Mouse (Mus musculus) kidney, embryonic 14.5 days (tissue): Measurements from ENCODE around the gene Rab11fip4. TPM values are rescaled to one million over a fixed set of nuclear protein-coding genes. Genes with fewer than 3 reads are reported as not detected.

Experiments
- ATAC-seq: fragments of 200-750 bp; cut with Nextera tagmentation; 2 replicates; pipeline ENCODE4 v1.8.0; 2017; ENCODE audit warnings: moderate number of reproducible peaks, mild to moderate bottlenecking, moderate TSS enrichment, moderate library complexity; ENCODE audit not compliant: low FRiP score, low TSS enrichment
- H3K27ac ChIP-seq: fragments of 300-500 bp; sonication (generic); 2 replicates; pipeline ENCODE4 v1.5.1; 2014; ENCODE audit warnings: low read depth, mild to moderate bottlenecking, low read length, moderate library complexity, mixed read lengths
- H3K27me3 ChIP-seq: fragments of 300-500 bp; sonication (generic); 2 replicates; pipeline ENCODE4 v1.6.1; 2014; ENCODE audit warnings: mild to moderate bottlenecking, low read length; ENCODE audit not compliant: control insufficient read depth, insufficient read depth
- H3K36me3 ChIP-seq: fragments of 300-500 bp; sonication (generic); 2 replicates; pipeline ENCODE4 v1.6.1; 2014; ENCODE audit warnings: low read length, mixed read lengths; ENCODE audit not compliant: control insufficient read depth, insufficient read depth
- H3K4me1 ChIP-seq: fragments of 300-500 bp; sonication (generic); 2 replicates; pipeline ENCODE4 v1.6.1; 2014; ENCODE audit warnings: low read length, mixed read lengths; ENCODE audit not compliant: control insufficient read depth, insufficient read depth
- H3K4me2 ChIP-seq: fragments of 300-500 bp; sonication (generic); replicated peaks from 2 replicates; pipeline ENCODE4 v1.6.1; 2014; ENCODE audit warnings: low read depth, mild to moderate bottlenecking, low read length
- H3K4me3 ChIP-seq: fragments of 300-500 bp; sonication (generic); 2 replicates; pipeline ENCODE4 v1.5.1; 2014; ENCODE audit warnings: mild to moderate bottlenecking, low read length
- H3K9ac ChIP-seq: fragments of 300-500 bp; sonication (generic); 2 replicates; pipeline ENCODE4 v1.6.1; 2014; ENCODE audit warnings: low read depth, mild to moderate bottlenecking, low read length, moderate library complexity
- H3K9me3 ChIP-seq: fragments of 300-500 bp; sonication (generic); 2 replicates; pipeline ENCODE4 v1.6.1; 2016; ENCODE audit warnings: low read length; ENCODE audit not compliant: control insufficient read depth
- WGBS: fragments of 180-500 bp; shearing (Covaris S2); extraction: QIAGEN DNeasy Blood & Tissue Kit; methylation state at CpG from one replicate; pipeline ENCODE4 v1.1.7; 2014; 5-methylcytosine and 5-hydroxymethylcytosine counted together
- polyA plus RNA-seq: library from polyadenylated mRNA; unstranded; fragments of >200 nt; fragmentation: Nextera tagmentation; extraction: Ambion mirVana; gene quantifications from 2 replicates; pipeline ENCODE4 v1.2.1, GENCODE M21; 2014

The Rab11fip4 gene
- polyA plus RNA-seq, 1 experiment from 2014 or later, result 7.1 TPM

DNA sequence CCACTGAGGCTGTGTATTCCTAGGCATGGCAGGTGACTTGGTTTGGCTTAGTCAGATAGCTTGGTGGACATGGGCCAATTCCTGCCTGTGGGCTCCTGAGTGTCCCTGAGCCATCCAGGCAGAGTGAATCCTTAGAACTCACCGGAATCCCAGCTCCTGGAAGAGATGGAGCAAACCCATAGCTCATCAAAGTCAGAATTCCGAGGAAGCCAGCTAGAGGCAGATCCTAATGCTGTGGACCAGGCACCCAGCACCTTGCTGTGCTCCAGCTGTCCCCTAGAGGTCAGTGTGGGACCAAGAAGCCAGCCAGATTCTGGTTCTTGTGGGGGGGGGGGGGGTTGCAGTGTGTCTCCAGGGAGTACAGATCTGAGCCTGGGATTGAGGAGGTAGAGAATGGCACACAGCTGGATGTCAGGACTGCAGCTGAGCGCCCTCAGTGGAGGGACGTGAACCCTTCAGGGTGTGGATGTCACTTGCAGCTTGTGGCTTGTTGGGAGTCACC lies 33.8 kb downstream of the Rab11fip4 start:
- 0 out of 2 replicates have a peak, but pooled peaks cover 5% of the 10 kb centered on the region for H3K4me1 ChIP-seq
- H3K27me3 ChIP-seq, result no peaks in the 10 kb centered on the region
- no peak overlapping the region for H3K4me3 ChIP-seq
- H3K4me2 ChIP-seq, result no peak overlapping the region
- H3K27ac ChIP-seq, result no peak overlapping the region
- H3K9ac ChIP-seq, result no peak overlapping the region
- no peaks in the 10 kb centered on the region for H3K36me3 ChIP-seq
- ATAC-seq, result peak; percentile 56; the same call in 1 of the 2 replicates
- H3K9me3 ChIP-seq, result no peaks in the 10 kb centered on the region
- WGBS, result 18% methylated on average over 4 of the region's 4 CpGs

DNA sequence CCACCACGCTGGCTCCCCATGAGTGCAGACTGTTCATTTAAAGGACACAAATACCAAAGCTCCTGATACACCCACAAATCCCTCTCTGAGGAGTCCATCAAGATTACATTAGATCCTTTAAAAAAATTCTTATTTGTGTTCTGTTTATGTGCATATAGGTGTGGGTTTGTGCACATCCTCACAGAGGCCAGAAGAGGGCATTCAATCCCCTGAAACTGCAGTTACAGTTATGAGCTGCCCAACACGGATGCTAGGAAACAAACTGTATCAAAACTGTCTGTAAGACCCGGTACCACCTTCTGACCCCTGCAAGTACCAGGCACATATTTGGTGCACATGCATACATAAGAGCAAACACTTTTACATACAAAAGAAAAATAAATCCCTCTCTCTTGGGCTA lies 37.7 kb downstream of the Rab11fip4 start:
- H3K9ac ChIP-seq, result no peak overlapping the region
- H3K27me3 ChIP-seq, result no peaks in the 10 kb centered on the region
- no peaks in the 10 kb centered on the region for H3K36me3 ChIP-seq
- no peaks in the 10 kb centered on the region for H3K9me3 ChIP-seq
- WGBS, result 62% methylated on average over 3 of the region's 3 CpGs
- no peak overlapping the region for H3K4me3 ChIP-seq
- ATAC-seq, result no peak
- H3K4me1 ChIP-seq, result 0 out of 2 replicates have a peak, but pooled peaks cover 6% of the 10 kb centered on the region
- H3K27ac ChIP-seq, result no peak overlapping the region
- no peak overlapping the region for H3K4me2 ChIP-seq

DNA sequence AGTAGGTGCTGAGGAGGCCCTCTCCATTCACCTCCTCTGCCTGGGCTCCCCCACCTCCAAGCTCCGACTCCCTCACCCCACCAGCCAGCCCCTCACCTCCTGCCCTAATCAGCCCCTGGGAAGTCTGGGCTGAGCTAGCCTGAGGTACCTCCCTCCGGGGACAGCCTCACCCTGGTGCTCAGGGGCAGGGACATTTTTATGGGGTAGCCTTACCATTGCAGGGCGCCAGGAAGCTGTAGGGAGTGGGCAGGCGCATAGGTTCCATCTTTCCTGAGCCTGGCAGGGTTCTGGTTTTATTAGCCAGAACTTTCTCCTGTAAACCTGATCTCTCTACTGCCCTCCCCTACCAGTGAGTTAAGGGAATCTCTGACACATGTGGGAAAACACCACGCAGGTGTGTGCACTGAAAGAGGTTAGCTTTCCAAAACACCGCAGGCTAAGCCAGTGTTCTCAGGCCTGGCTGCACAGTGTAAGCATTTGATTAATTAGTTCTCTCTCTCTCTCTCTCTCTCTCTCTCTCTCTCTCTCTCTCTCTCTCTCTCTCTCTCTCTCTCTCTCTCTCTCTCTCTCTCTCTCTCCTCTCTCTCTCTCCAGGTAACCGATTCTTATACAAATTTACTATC lies 38.9 kb downstream of the Rab11fip4 start:
- Histone ChIP-seq H3K4me3 (no peak overlapping the region), H3K27me3 (no peaks in the 10 kb centered on the region), H3K4me2 (no peak overlapping the region), H3K4me1 (0 out of 2 replicates have a peak, but pooled peaks cover 6% of the 10 kb centered on the region), H3K9ac (no peak overlapping the region), H3K36me3 (no peaks in the 10 kb centered on the region), H3K27ac (peak overlapping the region; percentile 62), H3K9me3 (no peaks in the 10 kb centered on the region)
- 39% methylated on average over 7 of the region's 7 CpGs for WGBS
- ATAC-seq, result peak; percentile 65

DNA sequence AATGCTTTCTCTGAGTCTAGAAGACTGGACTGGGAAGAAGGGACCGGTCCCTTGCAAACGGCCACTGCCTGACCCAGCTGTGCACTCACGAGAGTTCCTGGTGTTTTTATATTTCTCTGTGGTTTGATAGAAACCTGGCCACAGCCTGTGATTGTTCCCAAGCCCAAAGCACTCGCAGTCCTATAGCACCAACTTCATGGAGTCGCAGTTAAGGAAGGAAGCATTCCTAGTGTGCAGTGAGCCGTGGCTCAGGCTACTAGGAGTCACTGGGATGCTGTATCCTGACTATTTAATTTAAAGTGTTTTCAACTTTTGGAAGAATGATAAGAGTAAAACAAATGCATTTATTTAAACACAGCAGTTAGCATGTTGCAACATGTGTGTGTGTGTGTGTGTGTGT lies 39.5 kb downstream of the Rab11fip4 start:
- Histone ChIP-seq H3K4me2 (no peak overlapping the region), H3K9ac (no peak overlapping the region), H3K27ac (peak overlapping the region; percentile 62; the same call in 1 of the 2 replicates), H3K36me3 (no peaks in the 10 kb centered on the region), H3K27me3 (no peaks in the 10 kb centered on the region), H3K9me3 (no peaks in the 10 kb centered on the region), H3K4me1 (0 out of 2 replicates have a peak, but pooled peaks cover 6% of the 10 kb centered on the region), H3K4me3 (no peak overlapping the region)
- peak; percentile 66; the same call in 1 of the 2 replicates for ATAC-seq
- WGBS, result 31% methylated on average over 6 of the region's 6 CpGs

DNA sequence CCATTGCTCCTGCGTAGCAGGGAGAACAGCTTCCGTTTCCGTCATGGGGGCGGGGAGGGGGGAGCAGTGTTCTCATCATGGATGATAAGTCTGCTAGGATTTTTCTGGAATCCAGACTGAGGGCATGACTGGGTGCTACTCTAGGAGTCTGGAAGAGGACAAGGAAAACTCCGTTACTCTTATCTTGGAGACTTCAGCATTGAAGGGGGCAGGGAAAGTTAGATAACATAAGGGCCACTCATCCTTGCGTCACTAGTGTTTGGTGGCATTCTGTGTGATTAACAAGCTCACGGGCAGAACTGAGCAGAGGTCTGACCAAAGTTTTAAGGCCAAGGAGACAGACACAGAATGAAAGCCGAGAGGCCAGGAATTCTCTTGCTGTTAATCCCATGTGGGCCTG lies 42.4 kb downstream of the Rab11fip4 start:
- Histone ChIP-seq H3K4me2 (no peak overlapping the region), H3K4me1 (0 out of 2 replicates have a peak, but pooled peaks cover 6% of the 10 kb centered on the region), H3K27ac (no peak overlapping the region), H3K9me3 (no peaks in the 10 kb centered on the region), H3K27me3 (no peaks in the 10 kb centered on the region), H3K9ac (no peak overlapping the region), H3K4me3 (no peak overlapping the region), H3K36me3 (no peaks in the 10 kb centered on the region)
- WGBS, result 77% methylated on average over 8 of the region's 8 CpGs
- no peak for ATAC-seq

DNA sequence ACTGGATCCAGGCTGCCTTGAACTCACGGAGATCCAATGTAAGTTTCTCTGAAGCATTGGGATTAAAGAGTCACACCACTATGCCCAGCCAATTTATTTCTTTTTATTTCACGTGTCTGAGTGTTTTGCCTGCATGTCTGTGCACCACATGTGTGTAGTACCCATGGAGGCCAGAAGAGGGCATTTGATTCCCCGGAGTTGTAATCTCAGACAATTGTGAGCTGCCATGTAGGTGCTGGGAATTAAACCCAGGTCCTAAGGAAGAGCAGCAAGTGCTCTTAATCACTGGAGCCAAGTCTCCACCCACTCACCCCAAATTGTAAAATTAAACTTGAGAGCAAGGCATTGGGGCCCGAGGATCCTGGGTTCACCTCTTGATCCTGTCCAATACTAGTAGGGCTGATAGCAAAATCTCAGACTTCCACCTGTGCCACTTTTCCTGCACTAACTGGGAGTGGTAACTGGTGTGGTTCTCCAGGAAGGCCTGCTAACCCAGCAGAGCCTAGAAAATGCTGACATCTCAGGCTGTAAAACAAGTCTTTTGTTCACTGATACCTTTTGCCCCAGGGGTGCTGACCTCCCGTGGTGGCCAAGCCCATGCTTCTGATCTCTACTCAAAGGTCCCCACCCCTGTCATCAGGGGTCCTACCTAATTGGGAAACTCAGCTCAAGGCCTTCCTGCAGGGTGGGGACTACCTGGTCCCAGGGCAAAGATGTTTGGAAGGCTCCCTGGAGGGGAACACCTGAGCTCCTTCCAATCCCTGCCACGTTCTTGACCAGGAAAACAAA lies 44.8 kb downstream of the Rab11fip4 start:
- no peak for ATAC-seq
- Histone ChIP-seq H3K4me2 (no peak overlapping the region), H3K27me3 (no peaks in the 10 kb centered on the region), H3K36me3 (no peaks in the 10 kb centered on the region), H3K27ac (no peak overlapping the region), H3K9me3 (no peaks in the 10 kb centered on the region), H3K9ac (no peak overlapping the region), H3K4me1 (no peaks in the 10 kb centered on the region), H3K4me3 (no peak overlapping the region)
- 81% methylated on average over 6 of the region's 6 CpGs for WGBS

DNA sequence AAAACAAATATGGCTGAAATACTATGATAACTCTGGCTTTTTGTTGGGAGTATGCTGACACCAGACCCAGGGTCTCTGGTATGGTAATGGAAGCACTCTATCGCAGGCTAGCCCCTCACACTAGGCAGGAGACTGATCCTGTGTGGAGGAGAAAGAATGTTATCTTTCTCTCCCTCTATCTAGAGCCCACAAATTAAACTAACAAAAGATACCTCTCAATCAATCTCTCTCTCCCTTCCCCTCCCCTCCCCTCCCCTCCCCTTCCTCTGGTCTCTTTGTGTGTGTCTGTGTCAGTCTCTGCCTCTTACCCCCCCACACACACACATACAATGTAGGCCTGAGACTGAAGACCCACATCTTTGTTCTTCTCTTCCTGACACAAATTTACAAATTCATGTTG lies 45.5 kb downstream of the Rab11fip4 start:
- no peak overlapping the region for H3K4me3 ChIP-seq
- no peaks in the 10 kb centered on the region for H3K4me1 ChIP-seq
- 80% methylated on average over 1 of the region's 1 CpGs for WGBS
- no peaks in the 10 kb centered on the region for H3K36me3 ChIP-seq
- H3K27me3 ChIP-seq, result no peaks in the 10 kb centered on the region
- no peak overlapping the region for H3K27ac ChIP-seq
- ATAC-seq, result no peak
- H3K9ac ChIP-seq, result no peak overlapping the region
- no peaks in the 10 kb centered on the region for H3K9me3 ChIP-seq
- no peak overlapping the region for H3K4me2 ChIP-seq

DNA sequence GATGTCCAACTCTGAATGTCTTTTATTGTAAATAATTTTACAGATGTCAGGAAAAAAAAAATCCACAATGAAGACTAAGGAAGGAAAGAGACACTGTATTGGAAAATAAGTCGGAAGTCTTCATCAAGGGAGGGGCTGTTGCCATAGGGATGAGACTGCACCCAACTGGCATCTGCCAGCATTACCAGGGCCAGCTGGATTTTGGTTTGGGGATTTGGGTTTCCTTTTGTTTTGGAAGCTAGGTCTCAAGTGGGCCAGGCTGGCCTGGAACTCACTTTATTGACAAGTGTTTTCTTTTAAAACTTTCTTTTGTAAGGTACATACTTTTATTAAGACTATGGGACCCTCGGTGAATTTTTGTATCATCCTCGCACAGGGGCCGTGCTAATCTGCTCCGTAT lies 47.7 kb downstream of the Rab11fip4 start:
- H3K4me1 ChIP-seq, result peaks cover 6% of the 10 kb centered on the region; the same call in 1 of the 2 replicates
- H3K27me3 ChIP-seq, result no peaks in the 10 kb centered on the region
- no peak overlapping the region for H3K4me2 ChIP-seq
- no peaks in the 10 kb centered on the region for H3K36me3 ChIP-seq
- H3K9ac ChIP-seq, result no peak overlapping the region
- no peaks in the 10 kb centered on the region for H3K9me3 ChIP-seq
- no peak overlapping the region for H3K27ac ChIP-seq
- no peak overlapping the region for H3K4me3 ChIP-seq
- 92% methylated on average over 5 of the region's 5 CpGs for WGBS
- no peak for ATAC-seq
